Mouse (Mus musculus) limb, embryonic 12.5 days (tissue): Measurements from ENCODE around the gene Rpap3. TPM values are rescaled to one million over a fixed set of nuclear protein-coding genes. Genes with fewer than 3 reads are reported as not detected.

Source experiments
- ATAC-seq: fragments of 200-750 bp; cut with Nextera tagmentation; 2 replicates; pipeline ENCODE4 v1.8.0; 2017; ENCODE audit warnings: low read depth, moderate TSS enrichment; ENCODE audit not compliant: insufficient number of reproducible peaks, insufficient read depth, low FRiP score, low TSS enrichment
- H3K27ac ChIP-seq: fragments of 300-500 bp; sonication (generic); 2 replicates; pipeline ENCODE4 v1.5.1; 2016; ENCODE audit warnings: mild to moderate bottlenecking, moderate library complexity
- H3K27me3 ChIP-seq: fragments of 300-500 bp; sonication (generic); 2 replicates; pipeline ENCODE4 v1.6.1; 2016; ENCODE audit warnings: mild to moderate bottlenecking, moderate library complexity
- H3K36me3 ChIP-seq: fragments of 300-500 bp; sonication (generic); 2 replicates; pipeline ENCODE4 v1.6.1; 2016; ENCODE audit warnings: mild to moderate bottlenecking, moderate library complexity
- H3K4me1 ChIP-seq: fragments of 300-500 bp; sonication (generic); replicated peaks from 2 replicates; pipeline ENCODE4 v1.6.1; 2016
- H3K4me2 ChIP-seq: fragments of 300-500 bp; sonication (generic); 2 replicates; pipeline ENCODE4 v1.6.1; 2016; ENCODE audit warnings: mild to moderate bottlenecking, moderate library complexity
- H3K4me3 ChIP-seq: fragments of 300-500 bp; sonication (generic); replicated peaks from 2 replicates; pipeline ENCODE4 v1.5.1; 2016; ENCODE audit warnings: mild to moderate bottlenecking
- H3K9ac ChIP-seq: fragments of 300-500 bp; sonication (generic); replicated peaks from 2 replicates; pipeline ENCODE4 v1.6.1; 2016; ENCODE audit warnings: mild to moderate bottlenecking, moderate library complexity
- H3K9me3 ChIP-seq: fragments of 300-500 bp; sonication (generic); 2 replicates; pipeline ENCODE4 v1.6.1; 2016; ENCODE audit warnings: mild to moderate bottlenecking, moderate library complexity
- WGBS: fragments of 180-500 bp; shearing (Covaris S2); methylation state at CpG from one replicate; pipeline ENCODE4 v1.1.7; 2016; 5-methylcytosine and 5-hydroxymethylcytosine counted together
- polyA plus RNA-seq: library from polyadenylated mRNA; unstranded; fragments of >200 nt; fragmentation: Nextera tagmentation; extraction: Ambion mirVana; gene quantifications from 2 replicates; pipeline ENCODE4 v1.2.1, GENCODE M21; 2016

The Rpap3 gene
- polyA plus RNA-seq, 1 experiment from 2014 or later, result 40.4 TPM

DNA sequence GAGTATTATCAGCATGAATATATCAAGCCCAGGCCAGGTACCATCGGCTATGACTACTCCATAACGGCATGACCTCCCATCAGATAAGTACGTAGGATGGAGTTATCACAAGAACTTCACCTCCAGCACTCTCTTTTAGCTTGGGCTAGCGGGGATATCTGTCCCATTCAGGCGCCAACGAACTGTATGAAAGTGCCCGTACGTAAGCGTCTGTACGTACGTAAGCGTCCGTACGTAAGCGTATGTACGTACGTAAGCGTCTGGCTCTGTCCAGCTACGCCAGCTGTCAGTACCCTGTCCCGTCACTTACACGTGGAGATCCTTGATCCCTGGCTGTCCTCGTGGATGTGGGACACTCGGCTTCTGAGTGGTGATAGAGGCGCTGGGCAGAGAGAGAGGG, 41.1 kb upstream of the Rpap3 start:
- H3K9me3 ChIP-seq, result no peaks in the 10 kb centered on the region
- H3K27ac ChIP-seq, result no peak overlapping the region
- H3K27me3 ChIP-seq, result no peaks in the 10 kb centered on the region; the same call in 1 of the 2 replicates
- peaks cover 32% of the 10 kb centered on the region for H3K4me1 ChIP-seq
- H3K36me3 ChIP-seq, result no peaks in the 10 kb centered on the region
- no peak overlapping the region for H3K4me3 ChIP-seq
- no peak overlapping the region for H3K4me2 ChIP-seq
- WGBS, result 94% methylated on average over 24 of the region's 24 CpGs
- H3K9ac ChIP-seq, result no peak overlapping the region
- ATAC-seq, result no peak

GRCm38 (mm10) chr15:97746278-97746677, 40.7 kb upstream of the Rpap3 start:
- 92% methylated on average over 10 of the region's 10 CpGs for whole genome bisulfite sequencing
- Histone ChIP-seq H3K4me3 (no peak overlapping the region), H3K9ac (no peak overlapping the region), H3K27ac (no peak overlapping the region), H3K4me2 (no peak overlapping the region), H3K27me3 (no peaks in the 10 kb centered on the region; the same call in 1 of the 2 replicates), H3K4me1 (peaks cover 32% of the 10 kb centered on the region), H3K36me3 (no peaks in the 10 kb centered on the region), H3K9me3 (no peaks in the 10 kb centered on the region)
- ATAC-seq, result no peak

GRCm38 (mm10) chr15:97745331-97745730, 39.7 kb upstream of the Rpap3 start:
- peaks cover 24% of the 10 kb centered on the region for H3K4me1 ChIP-seq
- no peaks in the 10 kb centered on the region; the same call in 1 of the 2 replicates for H3K27me3 ChIP-seq
- no peak overlapping the region for H3K4me3 ChIP-seq
- H3K9ac ChIP-seq, result no peak overlapping the region; the same call in 1 of the 2 replicates
- H3K36me3 ChIP-seq, result no peaks in the 10 kb centered on the region
- no peak overlapping the region for H3K4me2 ChIP-seq
- no peak for ATAC-seq
- H3K9me3 ChIP-seq, result no peaks in the 10 kb centered on the region
- H3K27ac ChIP-seq, result no peak overlapping the region
- 74% methylated on average over 10 of the region's 10 CpGs for WGBS

- Histone ChIP-seq H3K27ac (no peak overlapping the region), H3K4me2 (no peak overlapping the region), H3K4me1 (peaks cover 19% of the 10 kb centered on the region), H3K9ac (no peak overlapping the region; the same call in 1 of the 2 replicates), H3K4me3 (no peak overlapping the region), H3K9me3 (no peaks in the 10 kb centered on the region), H3K36me3 (no peaks in the 10 kb centered on the region), H3K27me3 (no peaks in the 10 kb centered on the region; the same call in 1 of the 2 replicates)
- 63% methylated on average over 10 of the region's 10 CpGs for WGBS
- ATAC-seq, result no peak
Observed at GRCm38 (mm10) chr15:97744930-97745329, 39.3 kb upstream of the Rpap3 start.

- Histone ChIP-seq H3K9ac (0 out of 2 replicates have a peak overlapping the region, but pooled peaks have one; percentile 37), H3K27ac (no peak overlapping the region), H3K27me3 (no peaks in the 10 kb centered on the region; the same call in 1 of the 2 replicates), H3K9me3 (no peaks in the 10 kb centered on the region), H3K4me3 (no peak overlapping the region), H3K4me2 (no peak overlapping the region), H3K4me1 (peaks cover 14% of the 10 kb centered on the region), H3K36me3 (no peaks in the 10 kb centered on the region)
- ATAC-seq, result no peak
- WGBS, result 69% methylated on average over 12 of the region's 12 CpGs
Observed at GRCm38 (mm10) chr15:97743961-97744525, 38.4 kb upstream of the Rpap3 start.

- Histone ChIP-seq H3K36me3 (no peaks in the 10 kb centered on the region), H3K4me2 (no peak overlapping the region), H3K9me3 (no peaks in the 10 kb centered on the region), H3K9ac (no peak overlapping the region), H3K27ac (no peak overlapping the region), H3K27me3 (no peaks in the 10 kb centered on the region; the same call in 1 of the 2 replicates), H3K4me3 (no peak overlapping the region), H3K4me1 (peaks cover 14% of the 10 kb centered on the region)
- ATAC-seq, result no peak
- 83% methylated on average over 5 of the region's 5 CpGs for WGBS
Observed at GRCm38 (mm10) chr15:97743210-97743609, 37.6 kb upstream of the Rpap3 start.

GRCm38 (mm10) chr15:97742600-97742999, 37.0 kb upstream of the Rpap3 start:
- Histone ChIP-seq H3K4me1 (peaks cover 14% of the 10 kb centered on the region), H3K27me3 (no peaks in the 10 kb centered on the region; the same call in 1 of the 2 replicates), H3K36me3 (no peaks in the 10 kb centered on the region), H3K27ac (no peak overlapping the region), H3K9me3 (0 out of 2 replicates have a peak, but pooled peaks cover under 1% of the 10 kb centered on the region), H3K9ac (no peak overlapping the region), H3K4me3 (no peak overlapping the region), H3K4me2 (no peak overlapping the region)
- ATAC-seq, result no peak
- 64% methylated on average over 4 of the region's 4 CpGs for WGBS

GRCm38 (mm10) chr15:97742074-97742473, 36.4 kb upstream of the Rpap3 start:
- Histone ChIP-seq H3K27me3 (no peaks in the 10 kb centered on the region; the same call in 1 of the 2 replicates), H3K4me2 (no peak overlapping the region), H3K9ac (no peak overlapping the region), H3K4me1 (peaks cover 14% of the 10 kb centered on the region), H3K36me3 (no peaks in the 10 kb centered on the region), H3K9me3 (0 out of 2 replicates have a peak, but pooled peaks cover 3% of the 10 kb centered on the region), H3K4me3 (no peak overlapping the region), H3K27ac (no peak overlapping the region)
- WGBS, result 58% methylated on average over 7 of the region's 7 CpGs
- ATAC-seq, result no peak

GRCm38 (mm10) chr15:97741662-97742061, 36.0 kb upstream of the Rpap3 start:
- H3K4me3 ChIP-seq, result no peak overlapping the region
- H3K36me3 ChIP-seq, result no peaks in the 10 kb centered on the region
- H3K27me3 ChIP-seq, result no peaks in the 10 kb centered on the region; the same call in 1 of the 2 replicates
- H3K9me3 ChIP-seq, result 0 out of 2 replicates have a peak, but pooled peaks cover 3% of the 10 kb centered on the region
- no peak overlapping the region for H3K27ac ChIP-seq
- no peak for ATAC-seq
- no peak overlapping the region for H3K9ac ChIP-seq
- no peak overlapping the region for H3K4me2 ChIP-seq
- 71% methylated on average over 12 of the region's 12 CpGs for WGBS
- H3K4me1 ChIP-seq, result peaks cover 14% of the 10 kb centered on the region

DNA sequence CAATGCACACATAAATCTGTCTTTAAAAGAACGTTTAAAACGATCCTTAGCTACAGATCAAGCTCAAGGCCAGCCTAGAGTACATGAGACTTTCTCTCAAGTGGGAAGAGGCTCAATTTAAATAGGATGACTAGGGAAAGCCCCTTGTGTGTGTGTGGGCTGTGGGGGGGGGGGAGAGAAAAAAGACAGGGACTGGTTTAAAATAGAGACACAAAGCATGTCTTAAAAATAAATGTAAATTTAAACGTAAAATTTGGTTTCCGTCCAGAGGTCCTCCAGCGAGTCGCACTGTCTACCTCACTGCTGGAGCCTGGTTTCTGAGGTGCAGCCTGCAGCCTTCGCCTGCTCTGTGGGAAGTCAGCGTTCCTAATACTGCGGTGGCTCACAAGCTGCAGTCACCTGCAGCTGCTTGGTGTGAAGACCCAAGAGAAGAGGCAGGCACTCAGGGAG, 34.7 kb upstream of the Rpap3 start:
- 83% methylated on average over 9 of the region's 9 CpGs for WGBS
- no peak for ATAC-seq
- H3K4me1 ChIP-seq, result peaks cover 10% of the 10 kb centered on the region
- no peak overlapping the region for H3K27ac ChIP-seq
- 0 out of 2 replicates have a peak, but pooled peaks cover 3% of the 10 kb centered on the region for H3K9me3 ChIP-seq
- no peak overlapping the region for H3K9ac ChIP-seq
- no peaks in the 10 kb centered on the region; the same call in 1 of the 2 replicates for H3K27me3 ChIP-seq
- H3K4me3 ChIP-seq, result no peak overlapping the region
- H3K4me2 ChIP-seq, result no peak overlapping the region
- H3K36me3 ChIP-seq, result no peaks in the 10 kb centered on the region

GRCm38 (mm10) chr15:97738923-97739322, 33.3 kb upstream of the Rpap3 start:
- H3K27ac ChIP-seq, result no peak overlapping the region
- H3K9me3 ChIP-seq, result 0 out of 2 replicates have a peak, but pooled peaks cover 3% of the 10 kb centered on the region
- 90% methylated on average over 7 of the region's 7 CpGs for WGBS
- H3K4me2 ChIP-seq, result no peak overlapping the region
- H3K36me3 ChIP-seq, result no peaks in the 10 kb centered on the region
- H3K9ac ChIP-seq, result no peak overlapping the region
- H3K4me1 ChIP-seq, result no peaks in the 10 kb centered on the region; the same call in 1 of the 2 replicates
- no peaks in the 10 kb centered on the region; the same call in 1 of the 2 replicates for H3K27me3 ChIP-seq
- H3K4me3 ChIP-seq, result no peak overlapping the region
- ATAC-seq, result no peak
